Mouse (Mus musculus) ES-Bruce4 (cell line): ENCODE measurements around the gene Marveld3.

Experiments used
- CTCF ChIP-seq: IDR thresholded peaks from one replicate; pipeline ENCODE4 v1.8.1; 2011; ENCODE audit warnings: low read depth, low read length
- POLR2A ChIP-seq: IDR thresholded peaks from one replicate; pipeline ENCODE4 v1.8.1; 2011; ENCODE audit warnings: low read length; ENCODE audit not compliant: insufficient read depth

- TF ChIP-seq POLR2A: no peak
- peak; percentile 52 for TF ChIP-seq CTCF
Observed at GRCm38 (mm10) chr8:110010868-110011267, 48.9 kb upstream of the Marveld3 start.
